Mouse (Mus musculus): ENCODE data around the gene Bcap31. TPM values are rescaled to one million over a fixed set of nuclear protein-coding genes. Genes with fewer than 3 reads are reported as not detected.

Gene Bcap31
- polyA plus RNA-seq, 1 experiment, result 185 TPM

- Histone ChIP-seq H3K36me3 (ENCODE audit: control insufficient read depth, insufficient read depth) (peaks cover 1% of the 10 kb centered on the region), H3K27me3 (ENCODE audit: control insufficient read depth, insufficient read depth, insufficient read length) (no peaks in the 10 kb centered on the region), H3K79me2 (ENCODE audit: control insufficient read depth, insufficient read depth) (peaks cover 19% of the 10 kb centered on the region), H3K4me3 (ENCODE audit: insufficient read depth, poor library complexity, severe bottlenecking) (no peak overlapping the region), H3K79me3 (ENCODE audit: low read depth) (peaks cover 13% of the 10 kb centered on the region), H3ac (ENCODE audit: control insufficient read depth, insufficient read length, low read depth) (no peak overlapping the region)
- TF ChIP-seq CTCF (IDR thresholded peaks at IDR 0.05; ENCODE audit: control insufficient read depth, insufficient read depth, insufficient read length) (no peak), MYOD1 (IDR thresholded peaks at IDR 0.05; ENCODE audit: control insufficient read depth, insufficient read length, low read depth) (no peak), FOSL1 (IDR thresholded peaks at IDR 0.05; ENCODE audit: insufficient read depth, low read length, poor library complexity, severe bottlenecking) (no peak)
Measured at GRCm38 (mm10) chrX:73718686-73719362, 2.8 kb upstream of the Bcap31 start.

- Histone ChIP-seq H3K79me2 (ENCODE audit: control insufficient read depth, insufficient read depth) (peaks cover 25% of the 10 kb centered on the region), H3K27me3 (ENCODE audit: control insufficient read depth, insufficient read depth, insufficient read length) (no peaks in the 10 kb centered on the region), H3K4me3 (ENCODE audit: insufficient read depth, poor library complexity, severe bottlenecking) (no peak overlapping the region), H3K79me3 (ENCODE audit: low read depth) (peaks cover 16% of the 10 kb centered on the region), H3K36me3 (ENCODE audit: control insufficient read depth, insufficient read depth) (peaks cover 5% of the 10 kb centered on the region), H3ac (ENCODE audit: control insufficient read depth, insufficient read length, low read depth) (no peak overlapping the region)
- TF ChIP-seq MYOG (IDR thresholded peaks at IDR 0.05; ENCODE audit: control insufficient read depth, extremely low read depth, insufficient read length) (no peak), CEBPB (IDR thresholded peaks at IDR 0.05; ENCODE audit: low read depth) (no peak), USF1 (IDR thresholded peaks at IDR 0.05; ENCODE audit: low read depth) (no peak), FOSL1 (IDR thresholded peaks at IDR 0.05; ENCODE audit: insufficient read depth, low read length, poor library complexity, severe bottlenecking) (no peak), MAX (IDR thresholded peaks at IDR 0.05) (no peak), CTCF (IDR thresholded peaks at IDR 0.05; ENCODE audit: control insufficient read depth, insufficient read depth, insufficient read length) (no peak), MYOD1 (IDR thresholded peaks at IDR 0.05; ENCODE audit: control insufficient read depth, insufficient read length, low read depth) (no peak)
Measured at GRCm38 (mm10) chrX:73718271-73718670, 2.3 kb upstream of the Bcap31 start.

DNA sequence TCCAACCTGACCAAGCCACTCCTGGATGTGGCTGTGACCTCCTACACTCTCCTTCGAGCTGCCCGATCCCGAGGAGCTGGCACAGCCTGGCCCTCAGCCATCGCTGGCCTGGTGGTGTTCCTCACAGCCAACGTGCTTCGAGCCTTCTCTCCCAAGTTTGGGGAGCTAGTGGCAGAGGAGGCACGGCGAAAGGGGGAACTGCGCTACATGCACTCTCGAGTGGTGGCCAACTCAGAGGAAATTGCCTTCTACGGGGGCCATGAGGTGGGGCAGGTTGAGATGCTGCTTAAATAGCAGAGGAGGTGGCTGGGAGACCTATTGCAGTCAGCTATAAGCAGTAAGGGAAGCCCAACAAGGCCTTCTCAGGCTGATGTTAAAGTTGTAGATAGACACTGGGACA is 1.7 kb upstream of the Bcap31 start:
- no peak overlapping the region for H3ac ChIP-seq (ENCODE audit: control insufficient read depth, insufficient read length, low read depth)
- H3K79me2 ChIP-seq (ENCODE audit: control insufficient read depth, insufficient read depth), result peaks cover 26% of the 10 kb centered on the region
- H3K36me3 ChIP-seq (ENCODE audit: control insufficient read depth, insufficient read depth), result peaks cover 5% of the 10 kb centered on the region
- no peak overlapping the region for H3K4me3 ChIP-seq (ENCODE audit: insufficient read depth, poor library complexity, severe bottlenecking)
- peaks cover 18% of the 10 kb centered on the region for H3K79me3 ChIP-seq (ENCODE audit: low read depth)
- no peaks in the 10 kb centered on the region for H3K27me3 ChIP-seq (ENCODE audit: control insufficient read depth, insufficient read depth, insufficient read length)
- TF ChIP-seq FOSL1 (IDR thresholded peaks at IDR 0.05; ENCODE audit: insufficient read depth, low read length, poor library complexity, severe bottlenecking) (no peak), CEBPB (IDR thresholded peaks at IDR 0.05; ENCODE audit: low read depth) (no peak)

DNA sequence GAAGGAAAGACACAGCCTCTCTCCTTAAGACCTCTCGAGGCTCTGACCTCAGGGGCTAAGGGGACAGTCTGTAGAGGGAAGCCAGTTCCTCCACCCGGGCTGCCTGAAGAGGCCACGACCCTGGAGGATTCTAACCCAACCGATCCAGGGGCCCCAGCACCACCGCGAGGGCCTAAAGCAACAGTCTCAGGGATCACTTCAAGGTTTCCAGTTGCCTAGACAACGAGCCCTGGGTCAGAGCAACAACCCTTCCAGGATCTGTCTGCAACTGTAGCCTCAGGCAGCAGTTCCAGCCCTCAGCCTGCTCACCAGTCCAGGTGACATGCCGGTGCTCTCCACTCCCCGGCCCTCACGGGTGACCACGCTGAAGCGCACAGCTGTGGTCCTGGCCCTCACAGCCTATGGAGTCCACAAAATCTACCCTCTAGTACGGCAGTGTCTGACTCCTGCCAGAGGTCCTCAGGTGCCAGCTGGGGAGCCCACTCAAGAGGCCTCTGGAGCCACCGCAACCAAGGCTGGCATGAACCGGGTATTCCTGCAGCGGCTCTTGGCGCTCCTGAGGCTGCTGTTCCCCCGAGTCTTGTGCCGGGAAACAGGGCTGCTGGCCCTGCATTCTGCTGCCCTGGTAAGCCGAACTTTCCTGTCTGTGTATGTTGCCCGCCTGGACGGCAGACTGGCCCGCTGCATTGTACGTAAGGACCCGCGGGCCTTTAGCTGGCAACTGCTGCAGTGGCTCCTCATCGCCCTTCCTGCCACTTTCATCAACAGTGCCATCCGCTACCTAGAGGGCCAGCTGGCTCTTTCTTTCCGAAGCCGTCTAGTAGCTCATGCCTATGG is 952 bp upstream of the Bcap31 start:
- peaks cover 26% of the 10 kb centered on the region for H3K79me2 ChIP-seq (ENCODE audit: control insufficient read depth, insufficient read depth)
- no peak for TF ChIP-seq CTCF (IDR thresholded peaks at IDR 0.05; ENCODE audit: control insufficient read depth, insufficient read depth, insufficient read length)
- TF ChIP-seq USF1 (IDR thresholded peaks at IDR 0.05; ENCODE audit: low read depth), result no peak
- TF ChIP-seq MAX (IDR thresholded peaks at IDR 0.05), result no peak
- TF ChIP-seq FOSL1 (IDR thresholded peaks at IDR 0.05; ENCODE audit: insufficient read depth, low read length, poor library complexity, severe bottlenecking), result no peak
- TF ChIP-seq CEBPB (IDR thresholded peaks at IDR 0.05; ENCODE audit: low read depth), result no peak
- TF ChIP-seq MYOG (IDR thresholded peaks at IDR 0.05; ENCODE audit: control insufficient read depth, extremely low read depth, insufficient read length), result no peak
- TF ChIP-seq MYOD1 (IDR thresholded peaks at IDR 0.05; ENCODE audit: control insufficient read depth, insufficient read length, low read depth), result no peak
- H3ac ChIP-seq (ENCODE audit: control insufficient read depth, insufficient read length, low read depth), result peak overlapping the region; percentile 47
- peak overlapping the region; percentile 21 for H3K4me3 ChIP-seq (ENCODE audit: insufficient read depth, poor library complexity, severe bottlenecking)
- no peaks in the 10 kb centered on the region for H3K27me3 ChIP-seq (ENCODE audit: control insufficient read depth, insufficient read depth, insufficient read length)
- H3K36me3 ChIP-seq (ENCODE audit: control insufficient read depth, insufficient read depth), result peaks cover 12% of the 10 kb centered on the region
- H3K79me3 ChIP-seq (ENCODE audit: low read depth), result peaks cover 18% of the 10 kb centered on the region

DNA sequence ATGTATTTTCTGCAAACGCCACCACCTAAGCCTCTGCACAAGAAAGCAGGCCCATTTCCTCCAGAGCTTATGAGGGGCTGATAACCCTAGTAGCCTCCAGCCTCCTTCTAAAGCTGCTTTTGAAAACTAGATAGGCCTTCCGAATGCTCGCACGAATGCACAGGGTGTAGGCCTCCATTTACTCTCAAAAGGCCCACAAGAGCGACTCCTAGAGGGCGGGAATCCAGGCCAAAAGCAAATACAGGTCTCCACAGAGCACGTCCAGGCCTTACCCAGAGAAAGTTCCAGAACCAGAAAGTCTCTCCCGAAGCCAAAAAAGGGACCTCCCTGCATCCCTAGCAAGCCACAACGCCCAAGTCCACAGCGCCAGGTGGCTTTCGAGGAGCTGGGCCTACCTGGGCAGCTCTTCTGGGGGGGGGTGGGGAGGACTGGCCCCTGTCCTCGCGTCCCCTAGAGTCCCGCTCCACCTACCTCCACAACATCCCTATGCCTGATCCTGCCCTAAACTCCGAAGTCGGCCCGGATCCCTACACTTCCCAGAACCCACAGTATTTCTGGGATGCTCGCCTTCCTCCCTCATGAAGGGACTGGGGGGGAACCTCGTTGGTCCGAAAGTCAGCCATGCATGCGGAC is 383 bp downstream of the Bcap31 start:
- Histone ChIP-seq H3K4me3 (ENCODE audit: insufficient read depth, poor library complexity, severe bottlenecking) (peak overlapping the region; percentile 49), H3K27me3 (ENCODE audit: control insufficient read depth, insufficient read depth, insufficient read length) (no peaks in the 10 kb centered on the region), H3K79me2 (ENCODE audit: control insufficient read depth, insufficient read depth) (peaks cover 26% of the 10 kb centered on the region), H3ac (ENCODE audit: control insufficient read depth, insufficient read length, low read depth) (peak overlapping the region; percentile 89), H3K36me3 (ENCODE audit: control insufficient read depth, insufficient read depth) (peaks cover 15% of the 10 kb centered on the region), H3K79me3 (ENCODE audit: low read depth) (peaks cover 18% of the 10 kb centered on the region)
- TF ChIP-seq CTCF (IDR thresholded peaks at IDR 0.05; ENCODE audit: control insufficient read depth, insufficient read depth, insufficient read length) (no peak), CEBPB (IDR thresholded peaks at IDR 0.05; ENCODE audit: low read depth) (no peak), MYOG (IDR thresholded peaks at IDR 0.05; ENCODE audit: control insufficient read depth, extremely low read depth, insufficient read length) (no peak), USF1 (IDR thresholded peaks at IDR 0.05; ENCODE audit: low read depth) (no peak), MYOD1 (IDR thresholded peaks at IDR 0.05; ENCODE audit: control insufficient read depth, insufficient read length, low read depth) (no peak)
